Mouse (Mus musculus): ENCODE measurements around the gene Bzw1. TPM values are rescaled to one million over a fixed set of nuclear protein-coding genes. Genes with fewer than 3 reads are reported as not detected.

Gene Bzw1
- total RNA-seq, 2 experiments from 2014 or later: 91.1 to 104 TPM

Other genes starting within 250 kb of the Bzw1 start
- gene Aox4, start 182.5 kb upstream of the Bzw1 start, total RNA-seq (2021): 1 to 10 TPM in 1 of 2 experiments, under 1 TPM in 1; 0.26 to 1.4 TPM
- under 1 TPM; 0.20 to 0.26 TPM for gene Aox2, start 114.6 kb upstream of the Bzw1 start, total RNA-seq (2021)
- 10 to 100 TPM; 46.2 to 80.4 TPM for gene Clk1, start 31.2 kb downstream of the Bzw1 start, total RNA-seq (2021)
- 10 to 100 TPM; 10.5 to 11.4 TPM for gene Nif3l1, start 52.3 kb downstream of the Bzw1 start, total RNA-seq (2021)
- 10 to 100 TPM; 18.7 to 23.1 TPM for gene Ppil3, start 52.6 kb downstream of the Bzw1 start, total RNA-seq (2021)
- 10 to 100 TPM; 12.8 to 14.4 TPM for gene Orc2, start 112.2 kb downstream of the Bzw1 start, total RNA-seq (2021)
- gene Fam126b, start 193.4 kb downstream of the Bzw1 start, total RNA-seq (2021): 10 to 100 TPM in 1 of 2 experiments, 1 to 10 TPM in 1; 6.0 to 13.3 TPM
- gene Ndufb3, start 193.5 kb downstream of the Bzw1 start, total RNA-seq (2021): 100 to 1,000 TPM; 147 to 172 TPM